Mouse (Mus musculus) lung, postnatal 0 days (tissue): ENCODE measurements at regions not wholly inside any gene's neighbourhood (a gene's known extent, or its start where the extent isn't known, plus 50 kb on each side); places are given as distances from the start of the nearest gene placed in this dataset.

Experiments
- ATAC-seq: fragments of 200-750 bp; cut with Nextera tagmentation; 2 replicates; pipeline ENCODE4 v1.8.0; 2017; ENCODE audit warnings: moderate library complexity
- DNase-seq: peaks from one replicate; pipeline ENCODE4 v3.0.0-alpha.2; 2016; ENCODE audit warnings: low spot score
- H3K27ac ChIP-seq: fragments of 300-500 bp; sonication (generic); 2 replicates; pipeline ENCODE4 v1.5.1; 2014; ENCODE audit warnings: antibody characterized with exemption, mild to moderate bottlenecking, low read length, mixed read lengths
- H3K27me3 ChIP-seq: fragments of 300-500 bp; sonication (generic); replicated peaks from 2 replicates; pipeline ENCODE4 v1.6.1; 2014; ENCODE audit warnings: low read length, mixed read lengths; ENCODE audit not compliant: insufficient read depth
- H3K36me3 ChIP-seq: fragments of 300-500 bp; sonication (generic); 2 replicates; pipeline ENCODE4 v1.6.1; 2014; ENCODE audit warnings: low read length, mixed read lengths; ENCODE audit not compliant: insufficient read depth
- H3K4me1 ChIP-seq: fragments of 300-500 bp; sonication (generic); 2 replicates; pipeline ENCODE4 v1.6.1; 2014; ENCODE audit warnings: antibody characterized with exemption, low read depth, low read length, mixed read lengths; ENCODE audit not compliant: insufficient read depth
- H3K4me2 ChIP-seq: fragments of 300-500 bp; sonication (generic); replicated peaks from 2 replicates; pipeline ENCODE4 v1.6.1; 2014; ENCODE audit warnings: low read depth, mild to moderate bottlenecking, low read length, moderate library complexity, mixed read lengths
- H3K4me3 ChIP-seq: fragments of 300-500 bp; sonication (generic); 2 replicates; pipeline ENCODE4 v1.5.1; 2014; ENCODE audit warnings: low read depth, low read length
- H3K9ac ChIP-seq: fragments of 300-500 bp; sonication (generic); replicated peaks from 2 replicates; pipeline ENCODE4 v1.6.1; 2014; ENCODE audit warnings: low read depth, mild to moderate bottlenecking
- H3K9me3 ChIP-seq: fragments of 300-500 bp; sonication (generic); 2 replicates; pipeline ENCODE4 v1.6.1; 2016; ENCODE audit warnings: low read length, mixed read lengths
- CTCF ChIP-seq: IDR thresholded peaks from 2 replicates; pipeline ENCODE4 v1.5.1; 2016; ENCODE audit warnings: antibody characterized with exemption, mild to moderate bottlenecking
- EP300 ChIP-seq: IDR thresholded peaks from 2 replicates; pipeline ENCODE4 v1.6.1; 2016; ENCODE audit warnings: antibody characterized with exemption, mild to moderate bottlenecking, control low read depth
- WGBS: fragments of 180-500 bp; shearing (Covaris S2); extraction: QIAGEN DNeasy Blood & Tissue Kit; methylation state at CpG from one replicate; pipeline ENCODE4 v1.1.7; 2014; 5-methylcytosine and 5-hydroxymethylcytosine counted together

DNA sequence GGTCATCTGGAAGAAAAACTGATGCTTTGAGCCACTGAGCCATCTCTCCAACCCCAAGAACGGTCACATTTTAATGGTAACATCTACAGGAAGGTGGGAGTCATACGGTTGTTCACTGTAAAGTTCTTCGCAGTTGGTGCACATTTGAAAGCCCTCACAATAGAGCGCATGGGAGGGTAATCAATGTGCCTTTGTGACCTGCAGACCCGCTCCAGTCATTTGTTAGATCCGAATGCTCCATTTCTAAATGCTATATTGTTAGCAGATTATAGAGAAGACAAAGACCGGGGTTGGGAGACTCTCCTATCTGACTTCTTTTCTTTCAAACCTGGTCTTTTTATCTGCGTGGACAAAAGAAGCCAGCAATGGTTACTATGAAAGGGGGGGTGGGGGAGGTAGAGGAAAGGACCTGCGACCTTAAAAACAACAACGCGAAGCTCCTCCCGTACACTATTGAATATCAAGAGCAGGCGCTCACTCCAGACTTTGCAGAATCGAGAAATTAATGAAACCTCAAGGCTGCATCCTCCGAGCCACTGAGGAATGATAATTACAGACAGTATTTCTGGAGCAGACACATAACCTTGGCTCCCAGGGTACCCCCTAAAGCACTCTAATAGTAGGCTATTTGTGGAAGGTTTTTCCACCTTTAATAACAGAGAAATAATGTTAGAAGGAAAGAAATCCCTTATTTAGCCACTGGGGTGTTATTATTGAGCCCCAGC, 134.7 kb upstream of the Smim15 start:
- no peaks in the 10 kb centered on the region for H3K36me3 ChIP-seq
- no peaks in the 10 kb centered on the region for H3K27me3 ChIP-seq
- ATAC-seq = no peak
- DNase-seq = no peak
- H3K27ac ChIP-seq = no peak overlapping the region
- no peaks in the 10 kb centered on the region for H3K4me1 ChIP-seq
- TF ChIP-seq EP300 (no peak), CTCF (no peak)
- H3K4me2 ChIP-seq = no peak overlapping the region
- H3K4me3 ChIP-seq = no peak overlapping the region
- H3K9ac ChIP-seq = no peak overlapping the region
- no peaks in the 10 kb centered on the region for H3K9me3 ChIP-seq
- 83% methylated on average over 15 of the region's 15 CpGs for WGBS

GRCm38 (mm10) chr13:107907966-107908365, 136.3 kb upstream of the Smim15 start:
- no peak overlapping the region for H3K27ac ChIP-seq

DNA sequence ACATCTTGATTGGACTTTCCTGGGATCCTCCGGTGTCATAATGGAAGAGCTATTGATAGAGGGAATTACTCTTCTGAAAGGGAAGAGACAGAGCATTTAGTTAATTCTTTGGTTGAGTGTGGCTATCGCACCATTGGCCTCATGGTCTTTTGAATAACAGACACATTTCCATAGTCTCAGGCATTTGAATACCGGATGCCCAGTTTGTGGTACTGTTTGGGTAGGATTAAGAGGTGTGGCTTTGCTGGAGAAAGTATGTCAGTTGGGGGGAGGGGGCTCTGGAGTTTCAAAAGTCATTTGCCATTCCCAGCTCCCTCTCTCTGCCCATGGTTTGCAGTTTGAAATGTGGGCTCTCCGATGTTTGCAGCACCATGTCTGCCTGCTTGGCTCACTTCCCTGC, 139.4 kb upstream of the Smim15 start:
- ATAC-seq (no peak), DNase-seq (no peak)
- H3K27me3 ChIP-seq = no peaks in the 10 kb centered on the region
- H3K4me1 ChIP-seq = no peaks in the 10 kb centered on the region
- H3K4me3 ChIP-seq = no peak overlapping the region
- TF ChIP-seq CTCF (no peak), EP300 (no peak)
- H3K36me3 ChIP-seq = no peaks in the 10 kb centered on the region
- H3K4me2 ChIP-seq = no peak overlapping the region
- 76% methylated on average over 4 of the region's 4 CpGs for WGBS
- no peak overlapping the region for H3K9ac ChIP-seq
- H3K27ac ChIP-seq = no peak overlapping the region
- H3K9me3 ChIP-seq = no peaks in the 10 kb centered on the region

More at GRCm38 (mm10) chr13:107907966-107908365, 136.3 kb upstream of the Smim15 start:
- H3K4me3 ChIP-seq = no peak overlapping the region
- no peak for TF ChIP-seq EP300
- no peak for TF ChIP-seq CTCF
- no peaks in the 10 kb centered on the region for H3K4me1 ChIP-seq
- ATAC-seq (no peak), DNase-seq (no peak)
- H3K9me3 ChIP-seq = no peaks in the 10 kb centered on the region
- H3K36me3 ChIP-seq = no peaks in the 10 kb centered on the region
- H3K9ac ChIP-seq = no peak overlapping the region
- H3K4me2 ChIP-seq = no peak overlapping the region
- 90% methylated on average over 5 of the region's 5 CpGs for WGBS
- no peaks in the 10 kb centered on the region for H3K27me3 ChIP-seq

- 56% methylated on average over 14 of the region's 14 CpGs for WGBS
- peak; percentile 4 for DNase-seq
- Histone ChIP-seq H3K4me1 (no peaks in the 10 kb centered on the region), H3K4me3 (no peak overlapping the region), H3K27ac (no peak overlapping the region), H3K9me3 (no peaks in the 10 kb centered on the region), H3K4me2 (no peak overlapping the region), H3K36me3 (no peaks in the 10 kb centered on the region), H3K9ac (no peak overlapping the region), H3K27me3 (no peaks in the 10 kb centered on the region)
- ATAC-seq = no peak
- TF ChIP-seq EP300 = no peak
- no peak for TF ChIP-seq CTCF
These were observed 140.1 kb upstream of the Smim15 start for GRCm38 (mm10) chr13:107904051-107904740.

- DNase-seq (peak; percentile 71), ATAC-seq (peak; percentile 88)
- no peak overlapping the region for H3K4me3 ChIP-seq
- TF ChIP-seq CTCF (no peak), EP300 (no peak)
- no peaks in the 10 kb centered on the region for H3K4me1 ChIP-seq
- H3K36me3 ChIP-seq = no peaks in the 10 kb centered on the region
- 23% methylated on average over 9 of the region's 9 CpGs for WGBS
- no peak overlapping the region for H3K9ac ChIP-seq
- no peaks in the 10 kb centered on the region for H3K27me3 ChIP-seq
- H3K4me2 ChIP-seq = no peak overlapping the region
- H3K27ac ChIP-seq = no peak overlapping the region
- H3K9me3 ChIP-seq = no peaks in the 10 kb centered on the region
These were observed 140.9 kb upstream of the Smim15 start for GRCm38 (mm10) chr13:107903150-107903959.

- Histone ChIP-seq H3K4me2 (no peak overlapping the region), H3K4me1 (no peaks in the 10 kb centered on the region), H3K27ac (no peak overlapping the region), H3K9me3 (no peaks in the 10 kb centered on the region), H3K36me3 (no peaks in the 10 kb centered on the region), H3K9ac (no peak overlapping the region), H3K4me3 (no peak overlapping the region), H3K27me3 (no peaks in the 10 kb centered on the region)
- DNase-seq (no peak), ATAC-seq (no peak)
- TF ChIP-seq CTCF = no peak
- no peak for TF ChIP-seq EP300
- 62% methylated on average over 5 of the region's 5 CpGs for WGBS
These were observed 141.5 kb upstream of the Smim15 start for GRCm38 (mm10) chr13:107902800-107903149.
